Mouse (Mus musculus) B cell, adult (primary cell): Measurements from ENCODE around the gene Mill1. TPM values are rescaled to one million over a fixed set of nuclear protein-coding genes. Genes with fewer than 3 reads are reported as not detected.

Experiments used
- total RNA-seq: library from RNA; stranded (reverse); gene quantifications from 4 replicates; pipeline ENCODE4 v1.2.4, GENCODE M21; 2023; ENCODE audit not compliant: inconsistent age

Mill1 gene
- total RNA-seq = not detected in 4 replicates

DNA sequence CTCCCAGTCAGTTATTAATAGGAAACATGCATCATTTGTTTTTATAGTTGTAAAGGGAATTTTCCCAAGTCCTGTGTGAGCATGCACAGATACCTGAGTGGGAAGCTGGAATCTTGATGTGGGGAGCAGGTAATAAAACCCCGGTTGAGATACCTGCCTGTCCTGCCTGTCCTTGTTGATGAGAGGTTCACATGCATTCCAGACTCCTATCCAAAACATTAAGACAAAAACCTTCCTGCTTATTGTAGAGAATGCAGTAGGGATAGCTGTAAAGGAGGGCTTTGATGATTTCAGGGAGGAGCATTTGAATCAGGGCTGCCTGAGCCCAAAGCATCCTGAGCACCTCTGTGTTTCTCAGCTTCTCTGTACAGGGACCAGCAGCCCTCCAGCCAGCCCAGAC, at the start of gene Mill1:
Gene Mill1, plus strand, starts transcription at position 301 of the 400 bp plus-strand sequence.

Other genes starting within 250 kb of the Mill1 start
- gene Ceacam13, start 235.5 kb upstream of the Mill1 start, total RNA-seq = not detected in 4 replicates
- gene Ceacam12, start 179.4 kb upstream of the Mill1 start, total RNA-seq = not detected in 4 replicates
- gene Igfl3, start 68.9 kb upstream of the Mill1 start, total RNA-seq = not detected in 4 replicates
- gene Psg18, start 109.7 kb downstream of the Mill1 start, total RNA-seq = not detected in 4 replicates
- gene Psg28, start 186.7 kb downstream of the Mill1 start, total RNA-seq = not detected in 4 replicates
- gene Psg26, start 238.8 kb downstream of the Mill1 start, total RNA-seq = not detected in 4 replicates